Mouse (Mus musculus) urinary bladder, postnatal 0 days (tissue): Measurements from ENCODE around the gene Myo3b. TPM values are rescaled to one million over a fixed set of nuclear protein-coding genes. Genes with fewer than 3 reads are reported as not detected.

Source experiments
- polyA plus RNA-seq: library from polyadenylated mRNA; unstranded; fragments of >200 nt; fragmentation: Nextera tagmentation; extraction: Ambion mirVana; gene quantifications from 2 replicates; pipeline ENCODE4 v1.2.1, GENCODE M21; 2015

Gene Myo3b
- polyA plus RNA-seq, result not detected in 2 replicates

GRCm38 (mm10) chr2:70038752-70039151 is at the start of gene Myo3b:
TSS of gene Myo3b (plus strand) at chr2:70039126.

Other genes starting within 250 kb of the Myo3b start
- 0.87 and 1.0 TPM in 2 replicates for gene Ccdc173, start 249.6 kb upstream of the Myo3b start, polyA plus RNA-seq
- 18.3 and 18.5 TPM in 2 replicates for gene Phospho2, start 249.5 kb upstream of the Myo3b start, polyA plus RNA-seq
- 49.3 and 58.7 TPM in 2 replicates for gene Klhl23, start 217.2 kb upstream of the Myo3b start, polyA plus RNA-seq
- gene Ssb, start 177.6 kb upstream of the Myo3b start, polyA plus RNA-seq, result 187 and 228 TPM in 2 replicates
- gene Mettl5, start 153.5 kb upstream of the Myo3b start, polyA plus RNA-seq, result 30.4 and 32.7 TPM in 2 replicates
- gene Ubr3, start 141.9 kb upstream of the Myo3b start, polyA plus RNA-seq, result 8.0 and 9.9 TPM in 2 replicates